Mouse (Mus musculus) forebrain, embryonic 12.5 days (tissue): ENCODE data around the gene Lrig2. TPM values are rescaled to one million over a fixed set of nuclear protein-coding genes. Genes with fewer than 3 reads are reported as not detected.
"Not testable (repeated sequence)": the region's sequence is repeated elsewhere in the genome, so short reads cannot be mapped to it uniquely, and the experiment has no call there.

Experiments
- ATAC-seq: fragments of 200-750 bp; cut with Nextera tagmentation; 2 replicates; pipeline ENCODE4 v1.8.0; 2017; ENCODE audit warnings: moderate TSS enrichment; ENCODE audit not compliant: low FRiP score
- H3K27ac ChIP-seq: fragments of 300-500 bp; sonication (generic); 2 replicates; pipeline ENCODE4 v1.5.1; 2016; ENCODE audit warnings: mild to moderate bottlenecking
- H3K27me3 ChIP-seq: fragments of 300-500 bp; sonication (generic); 2 replicates; pipeline ENCODE4 v1.6.1; 2016; ENCODE audit warnings: mild to moderate bottlenecking
- H3K36me3 ChIP-seq: fragments of 300-500 bp; sonication (generic); replicated peaks from 2 replicates; pipeline ENCODE4 v1.6.1; 2016; ENCODE audit warnings: mild to moderate bottlenecking
- H3K4me1 ChIP-seq: fragments of 300-500 bp; sonication (generic); 2 replicates; pipeline ENCODE4 v1.6.1; 2016
- H3K4me2 ChIP-seq: fragments of 300-500 bp; sonication (generic); 2 replicates; pipeline ENCODE4 v1.6.1; 2016; ENCODE audit warnings: mild to moderate bottlenecking, moderate library complexity
- H3K4me3 ChIP-seq: fragments of 300-500 bp; sonication (generic); replicated peaks from 2 replicates; pipeline ENCODE4 v1.5.1; 2016; ENCODE audit warnings: mild to moderate bottlenecking
- H3K9ac ChIP-seq: fragments of 300-500 bp; sonication (generic); 2 replicates; pipeline ENCODE4 v1.6.1; 2016; ENCODE audit warnings: mild to moderate bottlenecking
- H3K9me3 ChIP-seq: fragments of 300-500 bp; sonication (generic); 2 replicates; pipeline ENCODE4 v1.6.1; 2016
- WGBS: fragments of 180-500 bp; shearing (Covaris S2); methylation state at CpG from one replicate; pipeline ENCODE4 v1.1.7; 2016; 5-methylcytosine and 5-hydroxymethylcytosine counted together
- polyA plus RNA-seq: library from polyadenylated mRNA; unstranded; fragments of >200 nt; fragmentation: Nextera tagmentation; extraction: Ambion mirVana; gene quantifications from 2 replicates; pipeline ENCODE4 v1.2.1, GENCODE M21; 2016

Gene Lrig2
- polyA plus RNA-seq, 1 experiment from 2014 or later = 31.1 TPM

- peak overlapping the region; percentile 61 for H3K27ac ChIP-seq
- WGBS = 17% methylated on average over 15 of the region's 15 CpGs
These were observed 69.8 kb downstream of the Lrig2 start for GRCm38 (mm10) chr3:104441870-104442283.

GRCm38 (mm10) chr3:104441435-104441834, 70.3 kb downstream of the Lrig2 start:
- ATAC-seq = no peak
- H3K9ac ChIP-seq = no peak overlapping the region
- peak overlapping the region; percentile 61 for H3K27ac ChIP-seq
- H3K4me2 ChIP-seq = no peak overlapping the region
- H3K4me1 ChIP-seq = peaks cover 8% of the 10 kb centered on the region
- H3K36me3 ChIP-seq = no peaks in the 10 kb centered on the region
- H3K9me3 ChIP-seq = no peaks in the 10 kb centered on the region
- H3K4me3 ChIP-seq = no peak overlapping the region
- no peaks in the 10 kb centered on the region for H3K27me3 ChIP-seq
- 85% methylated on average over 7 of the region's 7 CpGs for WGBS

More at GRCm38 (mm10) chr3:104441870-104442283, 69.8 kb downstream of the Lrig2 start:
- peaks cover 8% of the 10 kb centered on the region for H3K4me1 ChIP-seq
- peak overlapping the region; percentile 42 for H3K4me2 ChIP-seq
- H3K4me3 ChIP-seq = peak overlapping the region; percentile 3; the same call in 1 of the 2 replicates
- H3K9ac ChIP-seq = no peak overlapping the region
- no peaks in the 10 kb centered on the region for H3K9me3 ChIP-seq
- no peaks in the 10 kb centered on the region for H3K36me3 ChIP-seq
- no peaks in the 10 kb centered on the region for H3K27me3 ChIP-seq
- ATAC-seq = peak; percentile 94

- 97% methylated on average over 1 of the region's 1 CpGs for WGBS
- peaks cover 13% of the 10 kb centered on the region for H3K4me1 ChIP-seq
- H3K27me3 ChIP-seq = no peaks in the 10 kb centered on the region
- H3K9ac ChIP-seq = no peak overlapping the region
- H3K9me3 ChIP-seq = no peaks in the 10 kb centered on the region
- ATAC-seq = no peak
- no peak overlapping the region for H3K27ac ChIP-seq
- no peaks in the 10 kb centered on the region for H3K36me3 ChIP-seq
- H3K4me3 ChIP-seq = no peak overlapping the region
- H3K4me2 ChIP-seq = no peak overlapping the region
These were observed 72.9 kb downstream of the Lrig2 start for GRCm38 (mm10) chr3:104438777-104439176.

GRCm38 (mm10) chr3:104437576-104437975, 74.1 kb downstream of the Lrig2 start:
- Histone ChIP-seq H3K27me3 (no peaks in the 10 kb centered on the region), H3K27ac (no peak overlapping the region), H3K4me3 (no peak overlapping the region), H3K9me3 (no peaks in the 10 kb centered on the region), H3K4me1 (peaks cover 13% of the 10 kb centered on the region), H3K36me3 (no peaks in the 10 kb centered on the region), H3K4me2 (no peak overlapping the region), H3K9ac (no peak overlapping the region)
- 50% methylated on average over 7 of the region's 7 CpGs for WGBS
- no peak for ATAC-seq

GRCm38 (mm10) chr3:104435947-104436346, 75.8 kb downstream of the Lrig2 start:
- Histone ChIP-seq H3K27ac (no peak overlapping the region), H3K36me3 (no peaks in the 10 kb centered on the region), H3K4me2 (no peak overlapping the region), H3K4me3 (no peak overlapping the region), H3K9ac (no peak overlapping the region), H3K27me3 (no peaks in the 10 kb centered on the region), H3K9me3 (no peaks in the 10 kb centered on the region), H3K4me1 (0 out of 2 replicates have a peak, but pooled peaks cover 6% of the 10 kb centered on the region)
- ATAC-seq = no peak
- WGBS = 94% methylated on average over 3 of the region's 3 CpGs

GRCm38 (mm10) chr3:104434246-104434696, 77.4 kb downstream of the Lrig2 start:
- Histone ChIP-seq H3K4me1 (0 out of 2 replicates have a peak, but pooled peaks cover 6% of the 10 kb centered on the region), H3K9me3 (no peaks in the 10 kb centered on the region), H3K27me3 (no peaks in the 10 kb centered on the region), H3K27ac (no peak overlapping the region), H3K36me3 (no peaks in the 10 kb centered on the region), H3K4me3 (peak overlapping the region; percentile 20), H3K4me2 (peak overlapping the region; percentile 45), H3K9ac (0 out of 2 replicates have a peak overlapping the region, but pooled peaks have one; percentile 8)
- 8% methylated on average over 9 of the region's 9 CpGs for WGBS
- 0 out of 2 replicates have a peak, but pooled peaks have one; percentile 44 for ATAC-seq

GRCm38 (mm10) chr3:104432651-104433050, 79.1 kb downstream of the Lrig2 start:
- no peak overlapping the region for H3K27ac ChIP-seq
- H3K4me3 ChIP-seq = no peak overlapping the region
- H3K27me3 ChIP-seq = no peaks in the 10 kb centered on the region
- no peak overlapping the region for H3K4me2 ChIP-seq
- H3K9ac ChIP-seq = no peak overlapping the region
- H3K9me3 ChIP-seq = no peaks in the 10 kb centered on the region
- no peak for ATAC-seq
- H3K36me3 ChIP-seq = no peaks in the 10 kb centered on the region
- H3K4me1 ChIP-seq = 0 out of 2 replicates have a peak, but pooled peaks cover 6% of the 10 kb centered on the region
- WGBS = 84% methylated on average over 6 of the region's 6 CpGs

- WGBS = 32% methylated on average over 9 of the region's 10 CpGs
- ATAC-seq = no peak
- Histone ChIP-seq H3K27me3 (no peaks in the 10 kb centered on the region), H3K4me3 (no peak overlapping the region), H3K9me3 (no peaks in the 10 kb centered on the region), H3K27ac (no peak overlapping the region), H3K9ac (no peak overlapping the region), H3K4me2 (no peak overlapping the region), H3K4me1 (0 out of 2 replicates have a peak, but pooled peaks cover 6% of the 10 kb centered on the region), H3K36me3 (no peaks in the 10 kb centered on the region)
These were observed 79.9 kb downstream of the Lrig2 start for GRCm38 (mm10) chr3:104431848-104432159.

GRCm38 (mm10) chr3:104431156-104431847, 80.4 kb downstream of the Lrig2 start:
- Histone ChIP-seq H3K9ac (no peak overlapping the region), H3K36me3 (no peaks in the 10 kb centered on the region), H3K4me3 (no peak overlapping the region), H3K4me1 (0 out of 2 replicates have a peak, but pooled peaks cover 6% of the 10 kb centered on the region), H3K27ac (no peak overlapping the region), H3K27me3 (no peaks in the 10 kb centered on the region), H3K4me2 (no peak overlapping the region), H3K9me3 (no peaks in the 10 kb centered on the region)
- WGBS = 29% methylated on average over 13 of the region's 14 CpGs
- no peak for ATAC-seq

GRCm38 (mm10) chr3:104427354-104427753, 84.4 kb downstream of the Lrig2 start:
- H3K27me3 ChIP-seq, H3K9ac ChIP-seq, H3K9me3 ChIP-seq, H3K4me1 ChIP-seq, H3K27ac ChIP-seq, H3K4me2 ChIP-seq, H3K4me3 ChIP-seq, H3K36me3 ChIP-seq, ATAC-seq: not testable (repeated sequence)
- 94% methylated on average over 2 of the region's 2 CpGs for WGBS

- Histone ChIP-seq H3K9ac (no peak overlapping the region), H3K4me3 (no peak overlapping the region), H3K27me3 (no peaks in the 10 kb centered on the region), H3K9me3 (no peaks in the 10 kb centered on the region), H3K4me2 (no peak overlapping the region), H3K36me3 (no peaks in the 10 kb centered on the region), H3K4me1 (0 out of 2 replicates have a peak, but pooled peaks cover 5% of the 10 kb centered on the region), H3K27ac (no peak overlapping the region)
- 83% methylated on average over 7 of the region's 7 CpGs for WGBS
- ATAC-seq = no peak
These were observed 87.4 kb downstream of the Lrig2 start for GRCm38 (mm10) chr3:104424346-104424745.

GRCm38 (mm10) chr3:104420929-104421328, 90.8 kb downstream of the Lrig2 start:
- H3K4me3 ChIP-seq = no peak overlapping the region
- H3K27ac ChIP-seq = no peak overlapping the region
- H3K4me2 ChIP-seq = no peak overlapping the region
- no peaks in the 10 kb centered on the region for H3K36me3 ChIP-seq
- H3K9me3 ChIP-seq = no peaks in the 10 kb centered on the region
- WGBS = 89% methylated on average over 7 of the region's 7 CpGs
- no peak overlapping the region for H3K9ac ChIP-seq
- ATAC-seq = no peak
- H3K27me3 ChIP-seq = no peaks in the 10 kb centered on the region
- 0 out of 2 replicates have a peak, but pooled peaks cover 5% of the 10 kb centered on the region for H3K4me1 ChIP-seq

- 85% methylated on average over 4 of the region's 4 CpGs for WGBS
- Histone ChIP-seq H3K27me3 (no peaks in the 10 kb centered on the region), H3K36me3 (no peaks in the 10 kb centered on the region), H3K27ac (no peak overlapping the region), H3K9me3 (no peaks in the 10 kb centered on the region), H3K4me1 (0 out of 2 replicates have a peak, but pooled peaks cover 5% of the 10 kb centered on the region), H3K4me3 (no peak overlapping the region), H3K4me2 (no peak overlapping the region), H3K9ac (no peak overlapping the region)
- no peak for ATAC-seq
These were observed 91.7 kb downstream of the Lrig2 start for GRCm38 (mm10) chr3:104419990-104420389.
